Mouse (Mus musculus) hindbrain, embryonic 14.5 days (tissue): ENCODE measurements around the gene Fam241b. TPM values are rescaled to one million over a fixed set of nuclear protein-coding genes. Genes with fewer than 3 reads are reported as not detected.

Source experiments
- ATAC-seq: fragments of 200-750 bp; cut with Nextera tagmentation; 2 replicates; pipeline ENCODE4 v1.8.0; 2017; ENCODE audit warnings: moderate number of reproducible peaks, mild to moderate bottlenecking, moderate TSS enrichment, moderate library complexity; ENCODE audit not compliant: low FRiP score
- DNase-seq: peaks from one replicate; pipeline ENCODE4 v3.0.0-alpha.2; 2015; ENCODE audit warnings: low spot score
- H3K27ac ChIP-seq: fragments of 300-500 bp; sonication (generic); 2 replicates; pipeline ENCODE4 v1.5.1; 2014; ENCODE audit warnings: mild to moderate bottlenecking, moderate library complexity
- H3K27me3 ChIP-seq: fragments of 300-500 bp; sonication (generic); 2 replicates; pipeline ENCODE4 v1.6.1; 2014; ENCODE audit warnings: mild to moderate bottlenecking, low read length, mixed read lengths; ENCODE audit not compliant: control insufficient read depth, insufficient read depth
- H3K36me3 ChIP-seq: fragments of 300-500 bp; sonication (generic); replicated peaks from 2 replicates; pipeline ENCODE4 v1.6.1; 2014; ENCODE audit not compliant: control insufficient read depth, insufficient read depth
- H3K4me1 ChIP-seq: fragments of 300-500 bp; sonication (generic); replicated peaks from 2 replicates; pipeline ENCODE4 v1.6.1; 2014; ENCODE audit warnings: antibody characterized with exemption, low read length, mixed read lengths; ENCODE audit not compliant: control insufficient read depth, insufficient read depth
- H3K4me2 ChIP-seq: fragments of 300-500 bp; sonication (generic); replicated peaks from 2 replicates; pipeline ENCODE4 v1.6.1; 2014; ENCODE audit warnings: mild to moderate bottlenecking, moderate library complexity
- H3K4me3 ChIP-seq: fragments of 300-500 bp; sonication (generic); replicated peaks from 2 replicates; pipeline ENCODE4 v1.5.1; 2014; ENCODE audit warnings: mild to moderate bottlenecking, low read length
- H3K9ac ChIP-seq: fragments of 300-500 bp; sonication (generic); 2 replicates; pipeline ENCODE4 v1.6.1; 2014
- H3K9me3 ChIP-seq: fragments of 300-500 bp; sonication (generic); 2 replicates; pipeline ENCODE4 v1.6.1; 2016; ENCODE audit warnings: low read length; ENCODE audit not compliant: control insufficient read depth
- WGBS: fragments of 180-500 bp; shearing (Covaris S2); extraction: QIAGEN DNeasy Blood & Tissue Kit; methylation state at CpG from one replicate; pipeline ENCODE4 v1.1.7; 2014; 5-methylcytosine and 5-hydroxymethylcytosine counted together
- polyA plus RNA-seq: library from polyadenylated mRNA; unstranded; fragments of >200 nt; fragmentation: Nextera tagmentation; extraction: Ambion mirVana; gene quantifications from 2 replicates; pipeline ENCODE4 v1.2.1, GENCODE M21; 2014

The Fam241b gene
- polyA plus RNA-seq, 1 experiment from 2014 or later = 41.6 TPM

GRCm38 (mm10) chr10:62068532-62068931 is 75.2 kb downstream of the Fam241b start:
- Histone ChIP-seq H3K4me2 (no peak overlapping the region), H3K4me3 (no peak overlapping the region), H3K9ac (no peak overlapping the region), H3K36me3 (no peaks in the 10 kb centered on the region), H3K4me1 (no peaks in the 10 kb centered on the region), H3K27me3 (no peaks in the 10 kb centered on the region), H3K9me3 (no peaks in the 10 kb centered on the region), H3K27ac (no peak overlapping the region)
- ATAC-seq (no peak), DNase-seq (no peak)
- WGBS = 88% methylated on average over 9 of the region's 9 CpGs

DNA sequence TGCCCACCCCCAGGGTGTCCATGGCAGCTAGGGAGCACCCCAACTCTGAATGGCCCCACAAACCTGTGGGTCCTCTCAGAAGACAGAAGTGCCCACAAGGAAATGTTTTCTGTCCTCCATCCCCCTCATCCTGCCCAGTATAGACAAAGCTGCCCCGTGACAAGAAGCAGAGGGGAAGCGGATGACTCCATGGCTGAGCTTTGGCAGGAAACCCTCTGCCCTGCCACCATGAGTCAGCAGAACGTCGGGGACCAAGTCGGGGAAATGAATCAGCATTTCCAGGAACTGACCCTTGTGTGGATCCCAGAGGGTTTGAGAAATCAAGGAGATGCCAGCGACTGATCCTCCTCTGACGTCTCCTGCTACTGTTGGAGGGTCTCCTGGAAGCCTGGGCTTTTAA is 77.5 kb downstream of the Fam241b start:
- WGBS = 76% methylated on average over 7 of the region's 7 CpGs

DNA sequence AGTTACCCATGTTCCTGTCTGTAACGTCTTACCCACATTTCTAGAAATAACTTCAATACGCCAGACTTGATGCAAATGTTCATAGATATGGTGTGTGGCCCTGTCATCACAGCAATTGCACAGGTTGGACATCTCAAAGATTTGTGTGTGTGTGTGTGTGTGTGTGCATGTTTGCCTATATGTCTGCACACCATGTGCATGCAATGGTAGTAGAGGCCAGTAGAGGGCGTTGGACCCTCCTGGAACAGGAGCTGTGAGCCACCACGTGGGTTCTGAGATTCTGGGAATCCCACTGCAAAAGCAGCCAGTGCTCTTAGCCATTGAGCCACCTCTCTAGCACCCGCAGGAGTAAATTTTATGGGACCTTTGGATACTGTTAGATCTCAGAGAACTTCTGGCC is 80.9 kb downstream of the Fam241b start:
- Histone ChIP-seq H3K27me3 (no peaks in the 10 kb centered on the region), H3K4me2 (no peak overlapping the region), H3K27ac (no peak overlapping the region), H3K4me3 (no peak overlapping the region), H3K9me3 (no peaks in the 10 kb centered on the region), H3K4me1 (peaks cover 14% of the 10 kb centered on the region), H3K9ac (no peak overlapping the region), H3K36me3 (no peaks in the 10 kb centered on the region)
- WGBS = 67% methylated on average over 5 of the region's 5 CpGs
- ATAC-seq (no peak), DNase-seq (no peak)

More for the DNA sequence above, 77.5 kb downstream of the Fam241b start:
- H3K9me3 ChIP-seq = no peaks in the 10 kb centered on the region
- peaks cover 2% of the 10 kb centered on the region; the same call in 1 of the 2 replicates for H3K4me1 ChIP-seq
- no peak overlapping the region for H3K4me2 ChIP-seq
- no peak for DNase-seq
- no peak overlapping the region for H3K9ac ChIP-seq
- no peaks in the 10 kb centered on the region for H3K36me3 ChIP-seq
- no peak for ATAC-seq
- H3K27ac ChIP-seq = no peak overlapping the region
- no peaks in the 10 kb centered on the region for H3K27me3 ChIP-seq
- no peak overlapping the region for H3K4me3 ChIP-seq

GRCm38 (mm10) chr10:62060969-62061678 is 82.6 kb downstream of the Fam241b start:
- Histone ChIP-seq H3K4me3 (no peak overlapping the region), H3K36me3 (no peaks in the 10 kb centered on the region), H3K9me3 (no peaks in the 10 kb centered on the region), H3K4me1 (peaks cover 14% of the 10 kb centered on the region), H3K27ac (no peak overlapping the region), H3K9ac (peak overlapping the region; percentile 16; the same call in 1 of the 2 replicates), H3K27me3 (no peaks in the 10 kb centered on the region), H3K4me2 (no peak overlapping the region)
- no peak for DNase-seq
- WGBS = 44% methylated on average over 14 of the region's 14 CpGs
- ATAC-seq = no peak; the same call in 1 of the 2 replicates

- WGBS = 62% methylated on average over 16 of the region's 16 CpGs
These were observed 83.4 kb downstream of the Fam241b start for GRCm38 (mm10) chr10:62060224-62060913.

GRCm38 (mm10) chr10:62058508-62059375 is 85.0 kb downstream of the Fam241b start:
- Histone ChIP-seq H3K9me3 (no peaks in the 10 kb centered on the region), H3K27ac (no peak overlapping the region), H3K4me1 (peaks cover 14% of the 10 kb centered on the region), H3K27me3 (no peaks in the 10 kb centered on the region), H3K9ac (no peak overlapping the region), H3K36me3 (no peaks in the 10 kb centered on the region), H3K4me2 (no peak overlapping the region), H3K4me3 (no peak overlapping the region)
- DNase-seq (no peak), ATAC-seq (no peak)
- 52% methylated on average over 13 of the region's 13 CpGs for WGBS

More at GRCm38 (mm10) chr10:62060224-62060913, 83.4 kb downstream of the Fam241b start:
- H3K9ac ChIP-seq = 0 out of 2 replicates have a peak overlapping the region, but pooled peaks have one; percentile 16
- no peaks in the 10 kb centered on the region for H3K9me3 ChIP-seq
- DNase-seq (peak; percentile 34), ATAC-seq (no peak)
- no peak overlapping the region for H3K4me2 ChIP-seq
- H3K4me3 ChIP-seq = no peak overlapping the region
- peak overlapping the region; percentile 39; the same call in 1 of the 2 replicates for H3K27ac ChIP-seq
- no peaks in the 10 kb centered on the region for H3K36me3 ChIP-seq
- H3K27me3 ChIP-seq = no peaks in the 10 kb centered on the region
- H3K4me1 ChIP-seq = peaks cover 14% of the 10 kb centered on the region

Other genes with a start within 250 kb of the Fam241b start
- gene Col13a1, start 164.8 kb downstream of the Fam241b start, polyA plus RNA-seq = 2.8 and 2.9 TPM in 2 replicates
- gene Neurog3, start 10.8 kb downstream of the Fam241b start, polyA plus RNA-seq = not detected in 2 replicates
- gene Tspan15, start 87.3 kb upstream of the Fam241b start, polyA plus RNA-seq = 14.5 and 14.6 TPM in 2 replicates
- gene Tacr2, start 108.5 kb upstream of the Fam241b start, polyA plus RNA-seq = 0.12 and 0.19 TPM in 2 replicates
- gene Hk1, start 236.0 kb upstream of the Fam241b start, polyA plus RNA-seq = 89.9 and 105 TPM in 2 replicates